Comparison of ENCODE assay signal across 8 mouse cellular contexts in the genomic region with DNA sequence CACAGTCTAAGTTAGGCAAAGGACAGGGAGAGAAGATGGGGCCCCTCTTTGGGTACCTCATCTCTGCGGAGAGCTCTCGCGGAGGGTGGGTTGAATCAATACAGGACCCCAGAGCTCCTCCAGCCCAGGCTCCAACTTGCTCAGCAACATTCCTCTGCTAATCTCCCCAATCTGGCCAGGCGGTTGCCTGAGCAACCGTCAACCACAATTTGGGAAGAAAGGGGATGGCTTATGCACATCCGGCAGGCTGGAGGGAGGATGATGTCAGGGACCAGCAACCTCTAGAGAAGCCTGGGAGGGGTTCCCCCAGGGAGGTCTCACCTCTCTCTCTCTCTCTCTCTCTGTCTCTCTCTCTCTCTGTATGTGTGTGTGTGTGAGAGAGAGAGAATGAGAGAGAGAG. TPM values are rescaled to one million over a fixed set of nuclear protein-coding genes. Genes with fewer than 3 reads are reported as not detected.
DNase-seq lines count a peak whose midpoint lies in the region; ATAC-seq and TF ChIP-seq lines count a peak whose summit lies in the region.

No protein-coding gene starts in this region.

- H3K36me3 ChIP-seq in intestine, embryonic 14.5 days (ENCODE audit: control insufficient read depth, insufficient read depth, low read length): no peaks in the 10 kb centered on the region
- H3K36me3 ChIP-seq in intestine, postnatal 0 days (ENCODE audit: control insufficient read depth, insufficient read depth): no peaks in the 10 kb centered on the region
- no peaks in the 10 kb centered on the region for H3K36me3 ChIP-seq in midbrain, embryonic 16.5 days (ENCODE audit: control insufficient read depth, insufficient read depth, low read length)

- H3K4me3 ChIP-seq in intestine, embryonic 14.5 days (ENCODE audit: low read depth, low read length): no peak overlapping the region
- no peak overlapping the region for H3K4me3 ChIP-seq in intestine, postnatal 0 days (ENCODE audit: low read depth, low read length)
- H3K4me3 ChIP-seq in midbrain, embryonic 16.5 days (ENCODE audit: low read depth, low read length): no peak overlapping the region
- H3K4me3 ChIP-seq in left cerebral cortex, adult 2 months: no peak overlapping the region

- peak; percentile 50; the same call in 1 of the 2 replicates for ATAC-seq in intestine, embryonic 14.5 days (replicated peaks; ENCODE audit: low FRiP score, low TSS enrichment, low read depth)
- ATAC-seq in intestine, postnatal 0 days: no peak
- peak; percentile 29; the same call in 1 of the 2 replicates for ATAC-seq in midbrain, embryonic 16.5 days

- H3K4me2 ChIP-seq in intestine, embryonic 14.5 days (ENCODE audit: low read length): no peak overlapping the region
- H3K4me2 ChIP-seq in intestine, postnatal 0 days (replicated peaks; ENCODE audit: low read depth): no peak overlapping the region
- H3K4me2 ChIP-seq in midbrain, embryonic 16.5 days (ENCODE audit: low read length): no peak overlapping the region

- no peaks in the 10 kb centered on the region for H3K9me3 ChIP-seq in intestine, embryonic 14.5 days (ENCODE audit: control insufficient read depth, low read length)
- H3K9me3 ChIP-seq in intestine, postnatal 0 days (ENCODE audit: control insufficient read depth): no peaks in the 10 kb centered on the region
- H3K9me3 ChIP-seq in midbrain, embryonic 16.5 days (replicated peaks; ENCODE audit: control insufficient read depth, low read length, poor library complexity, severe bottlenecking): no peaks in the 10 kb centered on the region

- WGBS in intestine, embryonic 14.5 days: 2% methylated on average over 6 of the region's 6 CpGs
- WGBS in intestine, postnatal 0 days: 17% methylated on average over 6 of the region's 6 CpGs
- WGBS in midbrain, embryonic 16.5 days: 7% methylated on average over 6 of the region's 6 CpGs

- H3K27me3 ChIP-seq in intestine, embryonic 14.5 days (replicated peaks; ENCODE audit: control insufficient read depth, insufficient read depth, low read length): no peaks in the 10 kb centered on the region
- no peaks in the 10 kb centered on the region; the same call in 1 of the 2 replicates for H3K27me3 ChIP-seq in intestine, postnatal 0 days (replicated peaks; ENCODE audit: control insufficient read depth, insufficient read depth, low read length)
- H3K27me3 ChIP-seq in midbrain, embryonic 16.5 days (ENCODE audit: control insufficient read depth, insufficient read depth, low read depth, low read length): no peaks in the 10 kb centered on the region

- DNase-seq in intestine, embryonic 14.5 days (ENCODE audit: low spot score): no peak
- peak; percentile 79 for DNase-seq in embryo, embryonic 11 days
- DNase-seq in kidney, adult 9 months: peak; percentile 39
- no peak for DNase-seq in spleen, adult 18-20 months
- DNase-seq in right cerebral cortex, postnatal 36 days (ENCODE audit: low spot score in 2 of 2): no peak
- DNase-seq in left cerebral cortex, adult 2 months (ENCODE audit: extremely low spot score in 1 of 2, low spot score in 2 of 2): no peak

- H3K27ac ChIP-seq in intestine, embryonic 14.5 days (ENCODE audit: low read depth): no peak overlapping the region
- H3K27ac ChIP-seq in intestine, postnatal 0 days (ENCODE audit: low read depth, low read length): no peak overlapping the region
- no peak overlapping the region for H3K27ac ChIP-seq in midbrain, embryonic 16.5 days (ENCODE audit: low read length)
- H3K27ac ChIP-seq in left cerebral cortex, adult 2 months: no peak overlapping the region

- H3K9ac ChIP-seq in intestine, embryonic 14.5 days (ENCODE audit: low read length): no peak overlapping the region
- no peak overlapping the region for H3K9ac ChIP-seq in intestine, postnatal 0 days (ENCODE audit: low read depth, low read length)
- H3K9ac ChIP-seq in midbrain, embryonic 16.5 days (ENCODE audit: low read depth, low read length): no peak overlapping the region

- no peak for TF ChIP-seq CTCF in intestine, postnatal 0 days (IDR thresholded peaks at IDR 0.05; ENCODE audit: low read depth)
- TF ChIP-seq CTCF in left cerebral cortex, adult 2 months (IDR thresholded peaks at IDR 0.05): no peak

- peaks cover 9% of the 10 kb centered on the region; the same call in 1 of the 2 replicates for H3K4me1 ChIP-seq in intestine, embryonic 14.5 days (replicated peaks; ENCODE audit: control insufficient read depth, insufficient read depth, low read length)
- no peaks in the 10 kb centered on the region for H3K4me1 ChIP-seq in intestine, postnatal 0 days (replicated peaks; ENCODE audit: control insufficient read depth, insufficient read depth, low read length)
- 0 out of 2 replicates have a peak, but pooled peaks cover 4% of the 10 kb centered on the region for H3K4me1 ChIP-seq in midbrain, embryonic 16.5 days (ENCODE audit: control insufficient read depth, insufficient read depth, low read length)

- intact Hi-C loops in left cerebral cortex, adult 2 months (cut with DNase I): no loop called here

RNA-seq across cellular contexts. Expression of a gene that starts 11.2 kb away (rescaled TPM):
- polyA plus RNA-seq in intestine, embryonic 14.5 days (2014; fragmentation: Nextera tagmentation; extraction: Ambion mirVana): 5.4 and 5.7 TPM in 2 replicates
- 2.3 TPM in 2 replicates for polyA plus RNA-seq in intestine, postnatal 0 days (2015; fragmentation: Nextera tagmentation; extraction: Ambion mirVana)
- polyA plus RNA-seq in midbrain, embryonic 16.5 days (2015; fragmentation: Nextera tagmentation; extraction: Ambion mirVana): 29.3 and 31.5 TPM in 2 replicates
- 10 to 100 TPM; 53.4 to 59.2 TPM for total RNA-seq in left cerebral cortex, adult 2 months (2021)

RNA-seq across cellular contexts. Expression of a gene that starts 16.4 kb away (rescaled TPM):
- polyA plus RNA-seq in intestine, embryonic 14.5 days (2014; fragmentation: Nextera tagmentation; extraction: Ambion mirVana): 59.3 and 62.3 TPM in 2 replicates
- polyA plus RNA-seq in intestine, postnatal 0 days (2015; fragmentation: Nextera tagmentation; extraction: Ambion mirVana): 27.3 and 27.6 TPM in 2 replicates
- 37.2 and 43.0 TPM in 2 replicates for polyA plus RNA-seq in midbrain, embryonic 16.5 days (2015; fragmentation: Nextera tagmentation; extraction: Ambion mirVana)
- total RNA-seq in left cerebral cortex, adult 2 months (2021): 10 to 100 TPM; 31.0 to 37.2 TPM

RNA-seq across cellular contexts. Expression of a gene that starts 46.5 kb away (rescaled TPM):
- polyA plus RNA-seq in intestine, embryonic 14.5 days (2014; fragmentation: Nextera tagmentation; extraction: Ambion mirVana): 102 and 103 TPM in 2 replicates
- 36.2 and 38.3 TPM in 2 replicates for polyA plus RNA-seq in intestine, postnatal 0 days (2015; fragmentation: Nextera tagmentation; extraction: Ambion mirVana)
- polyA plus RNA-seq in midbrain, embryonic 16.5 days (2015; fragmentation: Nextera tagmentation; extraction: Ambion mirVana): 100 and 112 TPM in 2 replicates
- total RNA-seq in left cerebral cortex, adult 2 months (2021): 10 to 100 TPM; 70.8 to 72.8 TPM

Comparison
In these comparisons a context has a peak if more than half of its experiments do, and no peak if none do; other contexts are left out.
1. DNase-seq: peak in embryo, embryonic 11 days (single experiment) and kidney, adult 9 months (single experiment); none in intestine, embryonic 14.5 days (single experiment), spleen, adult 18-20 months (0 of 2), right cerebral cortex, postnatal 36 days (0 of 2) and left cerebral cortex, adult 2 months (0 of 2).